Mouse (Mus musculus): ENCODE measurements around the gene Sox14.

GRCm38 (mm10) chr9:99854486-99854885, 21.5 kb downstream of the Sox14 start:
- TF ChIP-seq CTCF (IDR thresholded peaks at IDR 0.05; ENCODE audit: low read depth) (no peak), EP300 (IDR thresholded peaks at IDR 0.05; ENCODE audit: low read depth) (no peak)
